Mouse (Mus musculus) hindbrain, embryonic 14.5 days (tissue): ENCODE results near the gene Fer. TPM values are rescaled to one million over a fixed set of nuclear protein-coding genes. Genes with fewer than 3 reads are reported as not detected.
"Not testable (repeated sequence)": the region's sequence is repeated elsewhere in the genome, so short reads cannot be mapped to it uniquely, and the experiment has no call there.

Experiments
- ATAC-seq: fragments of 200-750 bp; cut with Nextera tagmentation; 2 replicates; pipeline ENCODE4 v1.8.0; 2017; ENCODE audit warnings: moderate number of reproducible peaks, mild to moderate bottlenecking, moderate TSS enrichment, moderate library complexity; ENCODE audit not compliant: low FRiP score
- DNase-seq: peaks from one replicate; pipeline ENCODE4 v3.0.0-alpha.2; 2015; ENCODE audit warnings: low spot score
- H3K27ac ChIP-seq: fragments of 300-500 bp; sonication (generic); 2 replicates; pipeline ENCODE4 v1.5.1; 2014; ENCODE audit warnings: mild to moderate bottlenecking, moderate library complexity
- H3K27me3 ChIP-seq: fragments of 300-500 bp; sonication (generic); 2 replicates; pipeline ENCODE4 v1.6.1; 2014; ENCODE audit warnings: mild to moderate bottlenecking, low read length, mixed read lengths; ENCODE audit not compliant: control insufficient read depth, insufficient read depth
- H3K36me3 ChIP-seq: fragments of 300-500 bp; sonication (generic); replicated peaks from 2 replicates; pipeline ENCODE4 v1.6.1; 2014; ENCODE audit not compliant: control insufficient read depth, insufficient read depth
- H3K4me1 ChIP-seq: fragments of 300-500 bp; sonication (generic); replicated peaks from 2 replicates; pipeline ENCODE4 v1.6.1; 2014; ENCODE audit warnings: antibody characterized with exemption, low read length, mixed read lengths; ENCODE audit not compliant: control insufficient read depth, insufficient read depth
- H3K4me2 ChIP-seq: fragments of 300-500 bp; sonication (generic); replicated peaks from 2 replicates; pipeline ENCODE4 v1.6.1; 2014; ENCODE audit warnings: mild to moderate bottlenecking, moderate library complexity
- H3K4me3 ChIP-seq: fragments of 300-500 bp; sonication (generic); replicated peaks from 2 replicates; pipeline ENCODE4 v1.5.1; 2014; ENCODE audit warnings: mild to moderate bottlenecking, low read length
- H3K9ac ChIP-seq: fragments of 300-500 bp; sonication (generic); 2 replicates; pipeline ENCODE4 v1.6.1; 2014
- H3K9me3 ChIP-seq: fragments of 300-500 bp; sonication (generic); 2 replicates; pipeline ENCODE4 v1.6.1; 2016; ENCODE audit warnings: low read length; ENCODE audit not compliant: control insufficient read depth
- WGBS: fragments of 180-500 bp; shearing (Covaris S2); extraction: QIAGEN DNeasy Blood & Tissue Kit; methylation state at CpG from one replicate; pipeline ENCODE4 v1.1.7; 2014; 5-methylcytosine and 5-hydroxymethylcytosine counted together
- polyA plus RNA-seq: library from polyadenylated mRNA; unstranded; fragments of >200 nt; fragmentation: Nextera tagmentation; extraction: Ambion mirVana; gene quantifications from 2 replicates; pipeline ENCODE4 v1.2.1, GENCODE M21; 2014

Fer gene
- polyA plus RNA-seq, 1 experiment from 2014 or later = 35.8 TPM

DNA sequence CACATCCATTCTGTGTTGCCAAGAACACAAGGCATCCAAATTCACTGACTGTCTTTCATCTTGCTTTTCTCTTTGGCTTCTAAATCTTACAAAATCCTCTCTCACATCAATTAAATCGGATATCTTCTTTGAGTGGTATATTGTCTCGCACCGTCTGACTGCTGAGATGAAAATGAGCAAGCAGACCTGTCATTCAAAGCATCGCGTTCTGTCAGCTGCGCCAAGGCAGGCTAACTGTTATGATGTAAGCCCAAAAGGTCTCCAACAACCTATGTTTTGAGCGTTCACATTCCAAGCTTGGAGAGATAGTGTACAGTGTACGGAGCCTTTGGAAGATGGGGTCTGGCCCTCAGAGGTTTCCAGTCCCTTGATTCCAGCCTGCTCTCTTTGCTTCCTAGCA is 26.2 kb upstream of the Fer start:
- H3K9ac ChIP-seq = no peak overlapping the region
- H3K27ac ChIP-seq = no peak overlapping the region
- no peak overlapping the region for H3K4me3 ChIP-seq
- H3K36me3 ChIP-seq = no peaks in the 10 kb centered on the region
- no peak for DNase-seq
- no peak overlapping the region for H3K4me2 ChIP-seq
- no peaks in the 10 kb centered on the region for H3K9me3 ChIP-seq
- no peaks in the 10 kb centered on the region for H3K27me3 ChIP-seq
- 88% methylated on average over 8 of the region's 8 CpGs for WGBS
- ATAC-seq = no peak
- no peaks in the 10 kb centered on the region for H3K4me1 ChIP-seq

DNA sequence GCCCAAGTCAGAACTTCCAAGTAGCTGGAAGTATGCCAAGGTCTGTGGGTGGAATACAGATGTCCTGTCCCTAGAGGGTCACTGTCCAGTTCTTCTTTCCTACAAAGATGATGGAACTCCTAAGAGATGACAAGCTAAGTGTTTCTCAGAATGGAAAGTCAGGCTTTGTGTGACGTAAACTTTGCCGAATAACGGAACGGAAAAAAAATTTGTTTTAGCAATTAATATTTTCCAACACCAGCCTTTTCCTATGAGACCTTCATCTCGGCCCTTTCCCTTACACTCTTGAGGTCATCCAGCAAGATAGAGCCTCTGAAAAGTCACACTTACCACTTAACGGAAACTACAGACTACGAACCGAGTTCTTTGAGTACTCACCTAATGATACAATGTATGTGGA is 24.7 kb upstream of the Fer start:
- Histone ChIP-seq H3K4me2 (no peak overlapping the region), H3K4me1 (no peaks in the 10 kb centered on the region), H3K9me3 (no peaks in the 10 kb centered on the region), H3K27me3 (no peaks in the 10 kb centered on the region), H3K27ac (no peak overlapping the region), H3K9ac (no peak overlapping the region), H3K36me3 (no peaks in the 10 kb centered on the region), H3K4me3 (no peak overlapping the region)
- no peak for DNase-seq
- 94% methylated on average over 8 of the region's 8 CpGs for WGBS
- no peak for ATAC-seq

DNA sequence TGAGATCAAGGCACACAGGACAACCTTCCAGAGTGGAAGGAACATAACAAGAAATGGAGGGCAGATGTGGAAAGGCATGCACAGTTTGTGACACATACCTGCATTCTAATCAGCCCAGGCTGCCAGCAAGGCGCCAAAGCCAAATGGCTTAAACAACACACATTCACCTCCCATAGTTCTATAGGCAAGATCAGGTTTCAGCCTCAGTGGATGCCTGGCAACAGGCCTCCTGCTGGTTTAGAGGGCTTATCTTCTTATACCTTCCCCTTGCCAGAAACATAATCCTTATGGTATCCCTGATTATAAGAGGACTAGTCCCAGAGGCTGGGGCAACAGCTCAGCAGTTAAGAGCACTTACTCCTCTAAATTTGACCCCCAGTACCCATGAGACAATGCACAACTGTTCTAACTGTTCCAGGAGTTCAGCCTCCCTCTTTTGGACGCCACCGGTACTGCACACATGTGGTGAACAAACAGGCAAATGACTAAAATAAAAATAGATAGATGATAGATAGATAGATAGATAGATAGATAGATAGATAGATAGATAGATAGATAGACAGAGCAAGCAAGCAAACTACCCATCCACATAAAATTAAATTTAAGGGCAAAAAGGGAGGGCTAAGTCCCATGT is 23.1 kb upstream of the Fer start:
- DNase-seq (no peak), ATAC-seq (no peak)
- Histone ChIP-seq H3K4me3 (no peak overlapping the region), H3K27ac (no peak overlapping the region), H3K4me2 (no peak overlapping the region), H3K9ac (no peak overlapping the region), H3K27me3 (no peaks in the 10 kb centered on the region), H3K36me3 (no peaks in the 10 kb centered on the region), H3K9me3 (no peaks in the 10 kb centered on the region), H3K4me1 (no peaks in the 10 kb centered on the region)
- WGBS = 90% methylated on average over 3 of the region's 3 CpGs

DNA sequence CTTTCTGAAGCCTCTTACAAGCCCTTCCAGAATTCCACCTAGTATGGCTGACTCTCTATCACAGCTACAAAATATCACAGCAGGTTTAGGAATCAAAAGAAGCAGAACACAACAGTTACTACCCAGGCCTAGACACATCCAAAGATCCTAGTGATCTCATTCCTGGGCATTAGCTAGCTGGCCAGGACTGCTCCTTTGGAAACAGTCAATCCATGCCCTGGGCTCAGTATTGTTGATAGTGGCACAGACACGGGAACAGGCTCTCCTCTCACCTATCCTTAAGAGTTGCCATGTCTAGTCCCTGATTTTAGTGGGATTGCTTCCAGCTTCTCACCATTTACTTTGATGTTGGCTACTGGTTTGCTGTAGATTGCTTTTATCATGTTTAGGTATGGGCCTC is 20.6 kb upstream of the Fer start:
- Histone ChIP-seq H3K36me3 (no peaks in the 10 kb centered on the region), H3K27ac (no peak overlapping the region), H3K27me3 (no peaks in the 10 kb centered on the region), H3K4me3 (no peak overlapping the region), H3K4me2 (no peak overlapping the region), H3K9me3 (no peaks in the 10 kb centered on the region), H3K9ac (no peak overlapping the region), H3K4me1 (no peaks in the 10 kb centered on the region)
- no peak for ATAC-seq
- 88% methylated on average over 1 of the region's 1 CpGs for WGBS
- DNase-seq = no peak

DNA sequence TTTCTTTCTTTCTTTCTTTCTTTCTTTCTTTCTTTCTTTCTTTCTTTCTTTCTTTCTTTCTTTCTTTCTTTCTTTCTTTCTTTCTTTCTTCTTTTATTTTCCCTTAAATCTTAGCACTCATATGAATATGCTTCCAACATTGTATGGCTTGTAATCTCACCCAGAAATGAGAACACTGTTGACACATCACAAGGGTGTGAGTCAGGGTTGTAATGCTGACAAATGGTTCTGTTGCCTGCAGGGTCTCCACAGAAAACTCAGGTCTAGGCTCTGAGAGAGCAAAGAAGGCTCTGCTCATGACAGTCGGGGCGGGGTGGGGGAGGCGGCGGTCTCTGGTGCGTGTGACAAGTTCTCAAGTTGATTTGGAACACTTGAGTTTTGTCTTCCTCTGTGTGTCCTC is 17.9 kb upstream of the Fer start:
- no peaks in the 10 kb centered on the region for H3K4me1 ChIP-seq
- H3K9ac ChIP-seq = no peak overlapping the region
- no peaks in the 10 kb centered on the region for H3K27me3 ChIP-seq
- ATAC-seq = no peak
- no peak overlapping the region for H3K27ac ChIP-seq
- WGBS = 80% methylated on average over 5 of the region's 5 CpGs
- H3K4me2 ChIP-seq = no peak overlapping the region
- H3K9me3 ChIP-seq = no peaks in the 10 kb centered on the region
- H3K4me3 ChIP-seq = no peak overlapping the region
- H3K36me3 ChIP-seq = no peaks in the 10 kb centered on the region
- DNase-seq = no peak

DNA sequence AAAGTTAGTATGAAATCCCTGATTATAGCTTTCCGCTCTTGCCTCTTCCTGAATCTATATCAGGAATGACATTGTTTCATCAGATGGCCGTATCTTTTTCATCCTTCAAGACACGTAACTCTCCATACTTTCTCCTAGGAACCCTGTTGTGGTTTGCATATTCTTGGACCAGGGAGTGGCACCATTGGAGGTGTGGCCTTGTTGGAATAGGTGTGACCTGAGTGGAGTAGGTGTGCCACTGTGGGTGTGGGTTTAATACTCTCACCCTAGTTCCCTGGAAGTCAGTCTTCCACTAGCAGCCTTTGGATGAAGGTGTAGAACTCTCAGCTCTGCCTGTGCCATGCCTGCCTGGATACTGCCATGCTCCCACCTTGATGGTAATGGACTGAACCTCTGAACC is 17.1 kb upstream of the Fer start:
- not testable (repeated sequence) for H3K9ac ChIP-seq, H3K36me3 ChIP-seq, DNase-seq, H3K9me3 ChIP-seq, H3K4me3 ChIP-seq, H3K4me2 ChIP-seq, ATAC-seq, H3K4me1 ChIP-seq, H3K27me3 ChIP-seq, H3K27ac ChIP-seq
- WGBS = 97% methylated on average over 3 of the region's 3 CpGs

DNA sequence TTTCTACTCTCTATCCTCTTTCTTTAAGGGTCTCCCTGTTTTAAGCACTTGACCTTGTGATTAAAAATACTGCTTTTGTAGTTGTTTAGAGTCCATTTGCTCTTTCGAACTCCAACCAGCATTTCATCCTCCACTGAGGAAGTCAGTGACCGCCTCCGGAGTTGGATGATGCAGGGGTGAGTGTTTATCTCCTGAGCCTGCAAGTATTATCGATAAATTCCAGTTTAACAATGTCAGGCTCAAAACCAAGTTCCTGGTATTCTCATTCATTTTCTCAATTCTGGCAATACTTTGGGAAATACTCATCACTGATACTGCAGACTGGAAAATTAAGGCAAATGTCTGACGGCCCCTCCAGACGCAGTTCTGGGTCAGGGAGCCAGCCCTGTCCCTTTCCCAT is 13.7 kb upstream of the Fer start:
- H3K4me2 ChIP-seq = peak overlapping the region; percentile 67
- H3K4me1 ChIP-seq = no peaks in the 10 kb centered on the region
- H3K27me3 ChIP-seq = no peaks in the 10 kb centered on the region
- peak overlapping the region; percentile 66; the same call in 1 of the 2 replicates for H3K27ac ChIP-seq
- peak overlapping the region; percentile 60 for H3K4me3 ChIP-seq
- ATAC-seq = peak; percentile 19; the same call in 1 of the 2 replicates
- no peak for DNase-seq
- H3K36me3 ChIP-seq = no peaks in the 10 kb centered on the region
- peak overlapping the region; percentile 82 for H3K9ac ChIP-seq
- 6% methylated on average over 6 of the region's 6 CpGs for WGBS
- no peaks in the 10 kb centered on the region for H3K9me3 ChIP-seq

- peak; percentile 99 for ATAC-seq
- no peaks in the 10 kb centered on the region for H3K36me3 ChIP-seq
These were observed 13.3 kb upstream of the Fer start for GRCm38 (mm10) chr17:63849566-63849965.

DNA sequence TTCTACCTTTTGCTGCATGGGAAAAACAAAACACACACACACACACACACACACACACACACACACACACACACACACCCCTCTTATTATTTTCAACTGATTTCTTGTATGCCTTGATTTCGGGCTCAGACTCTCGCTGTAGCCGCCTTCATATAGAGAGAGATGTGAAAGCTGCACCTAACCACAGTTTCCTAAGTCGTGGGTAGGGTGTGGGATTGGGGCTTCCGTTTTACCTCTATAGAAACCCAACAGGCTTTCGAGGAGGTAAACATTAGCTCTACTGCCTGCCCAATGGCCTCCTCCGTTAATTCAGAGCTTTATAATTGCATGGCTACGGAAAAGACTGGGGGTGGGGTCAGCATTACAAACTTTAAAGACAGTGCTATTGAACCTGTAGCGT is 12.8 kb upstream of the Fer start:
- Histone ChIP-seq H3K9me3 (no peaks in the 10 kb centered on the region), H3K9ac (peak overlapping the region; percentile 82; the same call in 1 of the 2 replicates), H3K36me3 (no peaks in the 10 kb centered on the region), H3K4me3 (peak overlapping the region; percentile 60), H3K4me1 (no peaks in the 10 kb centered on the region), H3K27me3 (no peaks in the 10 kb centered on the region), H3K4me2 (peak overlapping the region; percentile 67; the same call in 1 of the 2 replicates), H3K27ac (no peak overlapping the region)
- no peak for DNase-seq
- WGBS = 90% methylated on average over 9 of the region's 9 CpGs
- ATAC-seq = peak; percentile 31; the same call in 1 of the 2 replicates

More at GRCm38 (mm10) chr17:63849566-63849965, 13.3 kb upstream of the Fer start:
- Histone ChIP-seq H3K9me3 (no peaks in the 10 kb centered on the region), H3K9ac (peak overlapping the region; percentile 82), H3K4me1 (no peaks in the 10 kb centered on the region), H3K27me3 (no peaks in the 10 kb centered on the region), H3K4me2 (peak overlapping the region; percentile 67), H3K4me3 (peak overlapping the region; percentile 60), H3K27ac (peak overlapping the region; percentile 66; the same call in 1 of the 2 replicates)
- WGBS = under 1% methylated on average over 22 of the region's 22 CpGs
- peak; percentile 73 for DNase-seq
